Mouse (Mus musculus): Measurements from ENCODE around the gene Rflnb.
A peak's percentile ranks its signal among the peaks of the same experiment; 100 is the strongest.
"Not testable (repeated sequence)": the region's sequence is repeated elsewhere in the genome, so short reads cannot be mapped to it uniquely, and the experiment has no call there.

The Rflnb gene

GRCm38 (mm10) chr11:76037581-76038294 lies 10.2 kb upstream of the Rflnb start:
- no peak for DNase-seq (ENCODE audit: low read depth)

DNA sequence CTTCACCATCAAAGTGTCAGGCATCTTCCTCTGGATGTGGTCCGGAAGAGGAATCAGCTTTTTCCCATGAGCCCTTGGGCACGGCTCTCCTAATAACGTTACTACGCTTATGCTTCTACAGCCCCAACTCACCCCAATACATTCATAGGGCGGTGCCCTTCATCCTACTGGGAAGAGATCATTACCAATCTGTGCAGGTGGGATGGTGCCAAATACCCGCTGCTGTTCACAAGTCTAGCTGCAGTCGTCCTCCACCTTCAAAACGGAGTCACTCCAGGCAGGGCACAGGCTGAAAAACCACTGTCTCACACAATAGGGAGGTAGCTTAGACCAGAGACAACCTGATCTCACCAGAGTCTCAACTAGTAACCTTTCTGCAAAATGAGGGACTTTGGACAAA lies 7.6 kb upstream of the Rflnb start:
- DNase-seq (ENCODE audit: low read depth) = no peak

- DNase-seq (ENCODE audit: low read depth) = no peak
These were observed 6.3 kb upstream of the Rflnb start for GRCm38 (mm10) chr11:76033836-76034235.

DNA sequence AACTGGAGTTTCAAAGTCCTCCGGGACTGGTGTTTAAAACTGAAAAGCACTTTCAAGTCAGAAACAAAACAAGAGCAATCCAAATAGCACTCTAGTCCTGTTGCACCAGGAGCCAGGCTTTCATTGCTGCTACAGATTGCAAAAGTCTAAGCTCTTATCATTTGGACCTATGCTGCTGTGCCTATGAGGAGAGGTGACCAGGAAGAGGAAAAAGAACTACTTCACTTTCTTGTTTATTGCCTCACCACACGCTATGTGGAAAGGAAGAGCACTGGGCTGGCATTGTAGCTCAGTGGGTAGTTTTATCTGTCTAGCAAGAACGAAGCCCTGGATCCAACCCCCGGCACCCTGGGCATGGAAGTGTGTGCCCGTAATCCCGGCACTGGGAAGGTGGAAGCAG lies 5.8 kb upstream of the Rflnb start:
- DNase-seq (ENCODE audit: low read depth) = no peak

DNA sequence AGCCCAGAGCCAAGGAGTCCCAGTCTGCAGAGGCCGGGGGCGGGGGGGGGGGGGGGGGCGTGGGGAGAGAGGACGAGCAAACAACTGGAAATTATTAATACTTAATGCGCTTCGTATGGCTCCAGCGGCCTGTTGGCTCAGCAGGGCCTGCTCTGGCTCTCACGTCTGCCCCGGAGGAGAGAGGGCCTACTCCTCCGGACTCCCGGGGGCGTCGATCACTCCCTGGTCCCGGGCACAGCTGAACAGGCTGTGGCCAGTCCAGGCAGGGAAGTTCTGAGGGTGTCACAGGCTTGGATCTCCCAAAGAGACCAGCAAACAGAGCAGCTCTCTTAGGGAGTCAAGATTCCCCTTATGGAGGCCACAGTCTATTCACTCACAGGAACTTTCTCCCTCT lies 487 bp upstream of the Rflnb start:
- peak; percentile 64 for DNase-seq (ENCODE audit: low read depth)

- peak; percentile 34 for DNase-seq (ENCODE audit: low read depth)
These were observed 949 bp downstream of the Rflnb start for GRCm38 (mm10) chr11:76026527-76027138.

DNA sequence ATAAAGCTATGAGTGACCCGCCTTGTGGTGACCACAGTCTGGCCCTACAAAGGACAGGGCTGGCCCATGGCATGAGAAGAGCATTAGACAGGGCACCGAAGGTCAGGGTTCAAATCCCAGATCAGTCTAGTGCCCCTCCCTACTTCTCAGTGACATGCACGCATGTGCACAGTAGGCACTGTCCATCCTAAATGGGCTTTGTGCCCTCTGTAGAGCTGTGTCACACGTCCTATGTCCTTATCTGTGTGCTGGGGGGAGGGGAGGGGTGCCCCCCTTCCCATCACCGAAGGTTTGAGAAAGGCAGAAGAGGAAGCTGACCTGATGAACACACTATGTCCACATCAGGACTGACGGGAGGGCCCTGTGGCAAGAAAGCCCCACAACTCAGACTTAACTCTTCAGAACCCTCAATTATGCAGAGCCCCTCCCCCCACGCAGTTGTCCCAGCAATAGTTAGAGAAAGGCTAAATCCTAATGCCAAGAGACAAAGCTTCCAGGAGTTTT lies 2.5 kb downstream of the Rflnb start:
- DNase-seq (ENCODE audit: low read depth) = no peak

- no peak for DNase-seq (ENCODE audit: low read depth)
These were observed 6.7 kb downstream of the Rflnb start for GRCm38 (mm10) chr11:76020916-76021315.

- no peak for DNase-seq (ENCODE audit: low read depth)
These were observed 7.7 kb downstream of the Rflnb start for GRCm38 (mm10) chr11:76019879-76020278.

DNA sequence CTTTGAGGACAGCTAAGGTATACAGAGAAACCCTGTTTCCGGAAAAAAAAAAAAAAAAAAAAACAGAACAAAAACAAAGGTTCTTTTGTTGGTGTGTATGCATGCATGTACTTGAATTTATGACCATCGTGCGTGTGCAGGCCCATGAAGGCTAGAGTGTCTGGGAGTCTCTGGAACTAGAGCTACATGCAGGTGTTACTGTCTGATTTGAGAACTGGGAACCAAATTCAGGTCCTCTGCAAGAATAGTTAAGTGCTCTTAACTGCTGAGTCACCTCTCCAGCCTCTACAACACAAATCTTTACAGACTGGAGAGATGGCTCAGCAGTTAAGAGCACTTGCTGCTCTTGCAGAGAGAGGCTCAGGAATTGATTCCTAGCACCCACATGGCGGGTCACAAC lies 11.8 kb downstream of the Rflnb start:
- peak; percentile 11 for DNase-seq (ENCODE audit: low read depth)

DNA sequence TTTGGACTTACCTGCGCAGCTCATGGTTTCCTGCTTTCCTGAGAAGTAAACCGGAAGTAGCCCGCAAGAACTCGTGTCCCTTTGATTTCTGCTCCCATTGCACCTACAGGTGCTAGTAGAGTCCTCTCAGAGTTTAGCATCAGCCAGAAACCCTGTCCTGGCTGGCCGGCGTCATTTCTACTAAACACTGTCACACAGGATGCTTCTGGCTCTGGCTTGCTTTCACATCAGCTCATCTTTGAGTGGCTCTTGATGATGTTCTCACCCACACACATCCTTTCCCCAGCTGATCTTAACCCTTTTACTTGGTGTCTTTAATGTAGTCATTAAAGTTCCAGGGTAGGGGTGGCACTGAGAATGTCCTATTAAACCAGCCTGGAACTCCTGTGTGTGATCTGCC lies 12.3 kb downstream of the Rflnb start:
- no peak for DNase-seq (ENCODE audit: low read depth)

DNA sequence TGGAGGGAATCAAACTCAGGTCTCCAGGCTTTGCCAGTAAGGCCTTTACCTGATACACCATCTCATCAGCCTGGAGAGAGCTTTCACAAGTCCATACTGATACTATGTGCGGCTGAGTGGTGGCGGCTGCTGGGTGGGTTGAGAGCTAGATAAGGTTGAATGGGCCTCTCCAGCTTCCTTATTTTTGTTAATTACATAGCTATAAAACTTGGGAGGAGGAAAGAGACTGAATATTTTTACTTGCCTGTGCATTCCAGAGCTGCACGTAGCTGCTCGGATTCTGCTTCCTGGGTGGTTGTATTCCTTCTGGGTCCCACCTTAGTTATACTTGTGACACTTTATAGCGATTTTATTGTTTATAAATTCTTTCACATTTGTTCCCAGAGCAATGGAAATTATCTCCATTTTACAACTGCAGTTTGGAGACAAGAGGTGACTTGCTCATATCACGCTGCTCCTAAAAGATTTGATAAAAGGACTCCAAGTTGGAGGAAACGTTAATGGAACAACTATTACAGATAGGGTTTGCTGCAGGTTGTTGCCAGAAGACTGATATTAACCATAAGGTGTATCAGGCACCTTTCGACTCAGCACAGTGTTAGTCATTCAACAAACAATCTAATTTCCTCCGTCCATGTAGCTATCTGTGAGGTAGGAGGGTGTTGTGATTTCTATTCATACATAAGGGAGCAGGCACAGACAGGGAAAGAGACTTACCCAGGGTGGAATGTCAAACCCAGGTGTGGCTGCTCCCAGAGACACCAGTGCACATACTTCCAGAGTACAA lies 16.6 kb downstream of the Rflnb start:
- DNase-seq (ENCODE audit: low read depth) = no peak

GRCm38 (mm10) chr11:76009101-76009500 lies 18.5 kb downstream of the Rflnb start:
- peak; percentile 59 for DNase-seq (ENCODE audit: low read depth)

GRCm38 (mm10) chr11:76008162-76008561 lies 19.4 kb downstream of the Rflnb start:
- DNase-seq (ENCODE audit: low read depth) = no peak

DNA sequence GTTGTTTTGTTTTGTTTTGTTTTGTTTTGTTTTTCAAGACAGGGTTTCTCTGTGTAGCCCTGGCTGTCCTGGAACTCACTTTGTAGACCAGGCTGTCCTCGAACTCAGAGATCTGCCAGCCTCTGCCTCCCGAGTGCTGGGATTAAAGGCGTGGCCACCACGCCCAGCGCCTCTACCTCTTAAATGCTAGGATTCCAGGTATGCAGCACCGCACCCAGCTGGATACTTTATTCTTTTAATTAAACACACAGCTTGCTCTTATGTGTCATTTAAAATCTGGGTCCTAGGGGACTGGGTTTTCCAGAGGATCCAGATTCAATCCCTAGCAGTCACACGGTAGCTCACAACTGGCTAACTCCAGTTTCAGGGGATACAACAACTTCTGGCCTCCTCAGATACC lies 23.3 kb downstream of the Rflnb start:
- DNase-seq (ENCODE audit: low read depth) = not testable (repeated sequence)

DNA sequence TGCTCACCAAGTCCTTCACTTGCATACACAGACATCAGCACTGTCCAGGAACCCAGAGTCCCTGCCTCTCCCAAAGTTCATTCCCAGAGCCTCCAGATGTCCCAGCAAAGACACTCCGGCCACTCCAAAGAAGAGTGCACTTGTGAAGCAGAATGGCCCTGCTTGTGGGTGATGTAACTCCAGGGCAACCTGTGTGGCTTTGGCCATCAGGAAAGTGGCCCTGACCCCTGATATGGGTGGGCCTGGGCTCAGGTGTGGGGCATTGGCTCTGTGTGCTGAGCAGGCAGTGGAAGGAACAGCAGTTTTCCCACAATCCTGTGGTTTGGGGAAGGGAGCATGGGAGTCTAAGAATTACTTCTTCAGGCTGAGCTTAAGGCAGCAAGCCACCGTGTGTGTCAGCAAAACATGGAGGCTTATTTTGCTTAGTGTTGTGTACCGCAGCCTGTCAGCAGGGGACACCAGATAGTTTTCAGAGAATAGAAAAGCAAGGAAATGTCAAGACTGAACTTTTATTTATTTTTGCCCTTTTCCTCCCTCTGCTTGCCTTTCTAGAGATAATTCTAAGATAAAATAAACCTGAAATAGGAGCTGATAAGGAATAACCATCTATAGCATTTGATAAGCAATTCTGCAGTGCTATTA lies 26.2 kb downstream of the Rflnb start:
- DNase-seq (ENCODE audit: low read depth) = peak; percentile 38

DNA sequence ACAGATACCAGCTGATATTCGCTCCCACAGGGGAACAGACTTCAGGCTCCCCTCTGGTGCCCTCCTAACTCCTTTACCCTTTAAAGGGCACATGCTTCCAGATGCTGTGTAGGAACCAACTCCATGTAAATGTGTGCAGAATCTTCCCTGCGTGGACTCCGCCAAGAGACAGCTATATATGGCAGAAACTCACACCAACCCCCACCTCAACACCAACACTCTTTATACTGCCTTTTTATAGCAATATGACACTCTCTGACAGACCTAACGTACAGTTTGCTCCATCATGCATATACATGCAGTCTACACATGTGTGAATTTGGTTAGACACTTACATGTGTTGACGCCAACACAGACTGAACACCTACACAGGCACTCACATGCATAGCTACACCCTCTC lies 26.9 kb downstream of the Rflnb start:
- DNase-seq (ENCODE audit: low read depth) = no peak

GRCm38 (mm10) chr11:75999440-76000155 lies 28.0 kb downstream of the Rflnb start, which contains the start of gene 1700016K19Rik:
Gene 1700016K19Rik, plus strand, starts transcription at chr11:75999912.
- DNase-seq (ENCODE audit: low read depth) = no peak

DNA sequence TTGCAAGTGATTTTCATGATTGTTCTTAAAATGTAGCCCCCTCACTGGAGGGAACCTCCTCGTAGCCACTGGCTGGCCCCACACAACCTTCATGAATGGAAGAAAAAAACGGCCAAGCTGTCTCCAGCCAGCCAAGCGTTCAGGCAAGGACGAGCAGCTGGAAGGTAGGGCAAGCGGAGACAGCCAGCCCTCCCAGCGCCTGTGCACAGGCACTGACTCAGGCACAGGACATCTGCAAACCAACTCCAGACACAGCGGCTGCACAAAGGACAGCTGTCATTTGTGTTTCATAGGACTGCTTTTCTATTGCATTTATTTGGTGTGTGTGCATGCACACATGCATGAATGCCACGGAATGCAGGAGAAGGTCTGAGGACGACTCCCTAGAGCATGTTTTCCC lies 33.2 kb downstream of the Rflnb start:
- DNase-seq (ENCODE audit: low read depth) = no peak

DNA sequence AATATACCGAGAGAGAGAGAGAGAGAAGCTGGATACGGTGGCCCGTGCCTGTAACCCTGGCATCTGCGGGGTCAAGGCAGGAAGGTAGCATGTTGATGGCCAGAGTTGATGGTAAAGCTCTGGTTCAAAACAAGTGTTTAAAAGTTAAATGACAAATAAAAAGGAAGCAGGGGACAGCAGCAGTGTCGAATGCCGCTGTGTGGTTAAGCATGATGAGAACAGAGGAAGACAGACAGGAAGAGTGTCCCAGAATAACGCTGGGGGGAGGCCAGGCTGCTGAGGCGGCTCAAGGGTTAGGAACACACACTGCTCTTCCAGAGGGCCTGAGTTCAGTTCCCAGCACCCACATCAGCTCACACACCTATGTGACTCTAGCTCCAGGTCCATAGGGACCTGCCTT lies 35.1 kb downstream of the Rflnb start:
- no peak for DNase-seq (ENCODE audit: low read depth)

DNA sequence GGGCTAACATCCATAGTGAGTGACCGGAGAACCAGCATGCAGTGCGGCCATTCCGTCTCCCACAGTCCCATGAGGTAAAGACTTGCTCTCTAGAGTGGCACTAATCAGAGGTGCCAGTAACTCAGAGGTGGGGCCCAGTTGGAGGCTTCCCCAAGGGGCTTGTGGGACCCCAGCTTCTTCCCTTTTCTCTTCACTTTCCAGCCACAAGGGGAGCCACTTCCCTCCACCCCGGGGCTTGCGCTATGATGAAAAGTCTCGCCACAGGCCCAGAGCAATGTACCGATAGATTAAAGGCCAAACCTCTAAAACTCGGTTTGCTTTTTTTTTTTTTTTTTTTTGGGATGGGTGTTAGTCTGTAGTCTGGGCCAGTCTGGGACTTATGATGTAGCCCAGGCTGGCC lies 35.7 kb downstream of the Rflnb start:
- DNase-seq (ENCODE audit: low read depth) = no peak
